Mouse (Mus musculus): ENCODE data around the gene Dph3. TPM values are rescaled to one million over a fixed set of nuclear protein-coding genes. Genes with fewer than 3 reads are reported as not detected.

The Dph3 gene
- polyA plus RNA-seq, 1 experiment, result 193 TPM

GRCm38 (mm10) chr14:32086226-32086625, 697 bp upstream of the Dph3 start:
- Histone ChIP-seq H3K27me3 (ENCODE audit: control insufficient read depth, insufficient read depth, low read length) (no peaks in the 10 kb centered on the region), H3K27ac (ENCODE audit: control insufficient read depth, insufficient read depth, low read depth, low read length) (peak overlapping the region; percentile 25; the same call in 1 of the 2 replicates), H3K36me3 (ENCODE audit: control insufficient read depth, insufficient read depth, low read length) (peaks cover 6% of the 10 kb centered on the region), H3K4me3 (ENCODE audit: control insufficient read depth, low read depth, low read length) (peak overlapping the region; percentile 73), H3K4me1 (ENCODE audit: control insufficient read depth, insufficient read depth, low read length) (peaks cover 5% of the 10 kb centered on the region)
- TF ChIP-seq CTCF (IDR thresholded peaks at IDR 0.05; ENCODE audit: control insufficient read depth, insufficient read depth, insufficient replicate concordance, low read depth, low read length), result no peak
- TF ChIP-seq POLR2A (IDR thresholded peaks at IDR 0.05; ENCODE audit: control insufficient read depth, low read depth, low read length), result no peak

GRCm38 (mm10) chr14:32084761-32085485, 606 bp downstream of the Dph3 start, which contains the start of gene Oxnad1:
Gene Oxnad1 (plus strand): TSS chr14:32085374.
- no peak for TF ChIP-seq CTCF (IDR thresholded peaks at IDR 0.05; ENCODE audit: control insufficient read depth, insufficient read depth, insufficient replicate concordance, low read depth, low read length)
- TF ChIP-seq POLR2A (IDR thresholded peaks at IDR 0.05; ENCODE audit: control insufficient read depth, low read depth, low read length), result no peak
- Histone ChIP-seq H3K27me3 (ENCODE audit: control insufficient read depth, insufficient read depth, low read length) (no peaks in the 10 kb centered on the region), H3K4me3 (ENCODE audit: control insufficient read depth, low read depth, low read length) (peak within 1 kb of the TSS; percentile 96), H3K36me3 (ENCODE audit: control insufficient read depth, insufficient read depth, low read length) (peaks cover 6% of the 10 kb centered on the region), H3K4me1 (ENCODE audit: control insufficient read depth, insufficient read depth, low read length) (peaks cover 5% of the 10 kb centered on the region), H3K27ac (ENCODE audit: control insufficient read depth, insufficient read depth, low read depth, low read length) (peak within 1 kb of the TSS; percentile 90)

DNA sequence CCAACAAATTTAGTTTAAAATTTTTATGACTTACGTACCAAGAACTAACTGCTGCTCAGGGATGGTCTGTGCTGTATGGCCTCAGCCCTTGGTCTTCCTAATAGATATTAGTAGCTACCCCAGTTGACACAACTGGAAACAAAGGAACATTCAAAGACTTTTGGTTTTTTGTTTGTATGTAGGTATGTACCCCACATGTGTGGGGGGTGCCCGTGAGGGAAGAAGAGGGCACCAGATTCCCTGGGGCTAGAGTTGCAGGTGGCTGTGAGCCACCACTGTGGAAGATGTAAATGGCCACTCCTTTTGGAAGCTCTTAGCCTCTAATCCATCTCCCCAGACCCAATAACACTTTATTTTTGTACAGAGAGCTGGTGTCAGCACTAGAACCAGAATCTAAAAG, 2.1 kb downstream of the Dph3 start:
- Histone ChIP-seq H3K4me3 (ENCODE audit: control insufficient read depth, low read depth, low read length) (no peak overlapping the region), H3K4me1 (ENCODE audit: control insufficient read depth, insufficient read depth, low read length) (peaks cover 5% of the 10 kb centered on the region), H3K27ac (ENCODE audit: control insufficient read depth, insufficient read depth, low read depth, low read length) (no peak overlapping the region), H3K36me3 (ENCODE audit: control insufficient read depth, insufficient read depth, low read length) (peaks cover 6% of the 10 kb centered on the region), H3K27me3 (ENCODE audit: control insufficient read depth, insufficient read depth, low read length) (no peaks in the 10 kb centered on the region)
- no peak for TF ChIP-seq CTCF (IDR thresholded peaks at IDR 0.05; ENCODE audit: control insufficient read depth, insufficient read depth, insufficient replicate concordance, low read depth, low read length)
- TF ChIP-seq POLR2A (IDR thresholded peaks at IDR 0.05; ENCODE audit: control insufficient read depth, low read depth, low read length), result no peak

- Histone ChIP-seq H3K36me3 (ENCODE audit: control insufficient read depth, insufficient read depth, low read length) (peaks cover 6% of the 10 kb centered on the region), H3K4me3 (ENCODE audit: control insufficient read depth, low read depth, low read length) (no peak overlapping the region), H3K27ac (ENCODE audit: control insufficient read depth, insufficient read depth, low read depth, low read length) (no peak overlapping the region), H3K4me1 (ENCODE audit: control insufficient read depth, insufficient read depth, low read length) (peaks cover 5% of the 10 kb centered on the region), H3K27me3 (ENCODE audit: control insufficient read depth, insufficient read depth, low read length) (no peaks in the 10 kb centered on the region)
- TF ChIP-seq CTCF (IDR thresholded peaks at IDR 0.05; ENCODE audit: control insufficient read depth, insufficient read depth, insufficient replicate concordance, low read depth, low read length) (no peak), POLR2A (IDR thresholded peaks at IDR 0.05; ENCODE audit: control insufficient read depth, low read depth, low read length) (no peak)
Measured at GRCm38 (mm10) chr14:32082891-32083290, 2.6 kb downstream of the Dph3 start.

DNA sequence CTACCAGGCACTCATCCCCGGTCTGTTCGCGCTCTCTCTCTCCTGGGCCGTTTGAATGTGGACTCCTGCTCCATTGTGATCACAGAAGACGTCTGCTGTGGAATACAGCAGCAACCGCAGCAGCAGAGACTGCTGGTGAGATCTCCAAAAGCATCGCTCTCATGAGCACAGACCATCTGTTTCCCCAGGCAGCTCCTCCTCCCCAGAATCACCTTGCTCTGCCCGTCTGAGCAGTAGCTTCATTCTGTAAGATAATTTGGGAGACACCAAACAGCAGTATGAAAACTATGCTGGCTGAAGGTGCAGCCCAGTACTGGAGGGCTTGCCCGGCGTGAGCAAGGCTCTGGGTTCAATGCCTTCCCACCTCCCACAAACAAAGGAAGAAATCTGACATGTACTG, 4.5 kb downstream of the Dph3 start:
- H3K4me1 ChIP-seq (ENCODE audit: control insufficient read depth, insufficient read depth, low read length), result peaks cover 9% of the 10 kb centered on the region; the same call in 1 of the 2 replicates
- H3K27ac ChIP-seq (ENCODE audit: control insufficient read depth, insufficient read depth, low read depth, low read length), result no peak overlapping the region
- no peak overlapping the region for H3K4me3 ChIP-seq (ENCODE audit: control insufficient read depth, low read depth, low read length)
- no peaks in the 10 kb centered on the region for H3K27me3 ChIP-seq (ENCODE audit: control insufficient read depth, insufficient read depth, low read length)
- TF ChIP-seq POLR2A (IDR thresholded peaks at IDR 0.05; ENCODE audit: control insufficient read depth, low read depth, low read length), result no peak
- TF ChIP-seq CTCF (IDR thresholded peaks at IDR 0.05; ENCODE audit: control insufficient read depth, insufficient read depth, insufficient replicate concordance, low read depth, low read length), result no peak
- H3K36me3 ChIP-seq (ENCODE audit: control insufficient read depth, insufficient read depth, low read length), result peaks cover 6% of the 10 kb centered on the region

DNA sequence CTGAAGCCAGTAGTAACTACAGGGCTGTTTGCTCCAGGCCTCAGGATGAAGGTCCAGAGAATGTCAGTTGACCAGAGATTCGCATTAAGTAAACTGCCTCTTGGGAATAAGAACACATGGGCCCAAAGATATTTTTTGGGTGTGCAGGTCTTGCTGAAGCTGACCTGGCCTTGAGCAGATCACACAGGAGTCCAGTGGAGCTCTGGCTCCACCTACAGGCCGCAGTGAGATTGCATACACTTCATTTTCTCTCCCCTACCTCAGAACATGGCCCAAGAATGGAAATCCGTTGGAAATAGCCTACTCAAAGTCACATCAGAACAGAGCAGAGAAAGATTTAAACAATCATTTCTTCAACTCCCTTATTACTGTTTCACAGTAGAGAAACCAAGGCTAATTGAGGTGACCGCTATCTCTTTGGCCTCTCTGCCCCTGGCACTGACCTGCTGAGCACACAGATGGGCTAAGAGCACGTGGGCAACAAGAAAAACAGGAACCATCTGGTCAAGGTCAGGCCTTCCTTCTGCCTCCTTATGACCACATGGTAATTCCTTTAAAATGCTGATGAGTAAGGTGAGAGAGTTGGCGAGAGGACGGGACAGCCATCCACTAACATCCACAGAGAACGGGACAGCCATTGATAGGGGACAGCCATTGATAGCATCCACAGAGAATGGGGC, 8.5 kb downstream of the Dph3 start:
- Histone ChIP-seq H3K27me3 (ENCODE audit: control insufficient read depth, insufficient read depth, low read length) (no peaks in the 10 kb centered on the region), H3K4me1 (ENCODE audit: control insufficient read depth, insufficient read depth, low read length) (peaks cover 6% of the 10 kb centered on the region), H3K36me3 (ENCODE audit: control insufficient read depth, insufficient read depth, low read length) (peaks cover under 1% of the 10 kb centered on the region; the same call in 1 of the 2 replicates), H3K27ac (ENCODE audit: control insufficient read depth, insufficient read depth, low read depth, low read length) (no peak overlapping the region), H3K4me3 (ENCODE audit: control insufficient read depth, low read depth, low read length) (no peak overlapping the region)
- TF ChIP-seq CTCF (IDR thresholded peaks at IDR 0.05; ENCODE audit: control insufficient read depth, insufficient read depth, insufficient replicate concordance, low read depth, low read length), result peak; percentile 92; the same call in 1 of the 2 replicates
- TF ChIP-seq POLR2A (IDR thresholded peaks at IDR 0.05; ENCODE audit: control insufficient read depth, low read depth, low read length), result no peak

- H3K36me3 ChIP-seq (ENCODE audit: control insufficient read depth, insufficient read depth, low read length), result no peaks in the 10 kb centered on the region
- peak overlapping the region; percentile 41; the same call in 1 of the 2 replicates for H3K27ac ChIP-seq (ENCODE audit: control insufficient read depth, insufficient read depth, low read depth, low read length)
- no peak overlapping the region for H3K4me3 ChIP-seq (ENCODE audit: control insufficient read depth, low read depth, low read length)
- TF ChIP-seq CTCF (IDR thresholded peaks at IDR 0.05; ENCODE audit: control insufficient read depth, insufficient read depth, insufficient replicate concordance, low read depth, low read length), result no peak
- no peak for TF ChIP-seq POLR2A (IDR thresholded peaks at IDR 0.05; ENCODE audit: control insufficient read depth, low read depth, low read length)
- no peaks in the 10 kb centered on the region for H3K27me3 ChIP-seq (ENCODE audit: control insufficient read depth, insufficient read depth, low read length)
- peaks cover 6% of the 10 kb centered on the region for H3K4me1 ChIP-seq (ENCODE audit: control insufficient read depth, insufficient read depth, low read length)
Measured at GRCm38 (mm10) chr14:32073901-32074300, 11.6 kb downstream of the Dph3 start.

All from testis, adult 2 months (tissue).